Mouse (Mus musculus): ENCODE results near the gene Nup93.

Nup93 gene

GRCm38 (mm10) chr8:94314069-94314468 is 99.7 kb downstream of the Nup93 start:
- no peak for DNase-seq (ENCODE audit: low read depth in 2 of 2, low spot score in 2 of 2)

GRCm38 (mm10) chr8:94317249-94317648 is 102.9 kb downstream of the Nup93 start:
- DNase-seq (ENCODE audit: low read depth in 2 of 2, low spot score in 2 of 2), result no peak

GRCm38 (mm10) chr8:94317691-94318090 is 103.3 kb downstream of the Nup93 start:
- no peak for DNase-seq (ENCODE audit: low read depth in 2 of 2, low spot score in 2 of 2)

- DNase-seq (ENCODE audit: low read depth in 2 of 2, low spot score in 2 of 2), result no peak
Measured at GRCm38 (mm10) chr8:94320036-94320435, 105.7 kb downstream of the Nup93 start.

GRCm38 (mm10) chr8:94322083-94322482 is 107.7 kb downstream of the Nup93 start:
- no peak for DNase-seq (ENCODE audit: low read depth in 2 of 2, low spot score in 2 of 2)

- no peak for DNase-seq (ENCODE audit: low read depth in 2 of 2, low spot score in 2 of 2)
Measured at GRCm38 (mm10) chr8:94323041-94323440, 108.7 kb downstream of the Nup93 start.

- no peak for DNase-seq (ENCODE audit: low read depth in 2 of 2, low spot score in 2 of 2)
Measured at GRCm38 (mm10) chr8:94324071-94324470, 109.7 kb downstream of the Nup93 start.

- no peak for DNase-seq (ENCODE audit: low read depth in 2 of 2, low spot score in 2 of 2)
Measured at GRCm38 (mm10) chr8:94326016-94326415, 111.7 kb downstream of the Nup93 start.

GRCm38 (mm10) chr8:94328932-94329728 is 114.8 kb downstream of the Nup93 start, which contains the start of gene Slc12a3:
TSS of gene Slc12a3 (plus strand) at chr8:94329201.
- no peak for DNase-seq (ENCODE audit: low read depth in 2 of 2, low spot score in 2 of 2)

- DNase-seq (ENCODE audit: low read depth in 2 of 2, low spot score in 2 of 2), result peak; percentile 57 to 60
Measured at GRCm38 (mm10) chr8:94330733-94331132, 116.4 kb downstream of the Nup93 start.

- DNase-seq (ENCODE audit: low read depth in 2 of 2, low spot score in 2 of 2), result no peak
Measured at GRCm38 (mm10) chr8:94333345-94333744, 119.0 kb downstream of the Nup93 start.

GRCm38 (mm10) chr8:94337559-94337958 is 123.2 kb downstream of the Nup93 start:
- no peak for DNase-seq (ENCODE audit: low read depth in 2 of 2, low spot score in 2 of 2)

- DNase-seq (ENCODE audit: low read depth in 2 of 2, low spot score in 2 of 2), result no peak
Measured at GRCm38 (mm10) chr8:94340796-94341195, 126.4 kb downstream of the Nup93 start.

GRCm38 (mm10) chr8:94342691-94343090 is 128.3 kb downstream of the Nup93 start:
- DNase-seq (ENCODE audit: low read depth in 2 of 2, low spot score in 2 of 2), result no peak

GRCm38 (mm10) chr8:94343290-94343689 is 128.9 kb downstream of the Nup93 start:
- peak; percentile 85 to 88 for DNase-seq (ENCODE audit: low read depth in 2 of 2, low spot score in 2 of 2)

GRCm38 (mm10) chr8:94343778-94344320 is 129.5 kb downstream of the Nup93 start:
- no peak for DNase-seq (ENCODE audit: low read depth in 2 of 2, low spot score in 2 of 2)

- no peak for DNase-seq (ENCODE audit: low read depth in 2 of 2, low spot score in 2 of 2)
Measured at GRCm38 (mm10) chr8:94345657-94346056, 131.3 kb downstream of the Nup93 start.

- no peak for DNase-seq (ENCODE audit: low read depth in 2 of 2, low spot score in 2 of 2)
Measured at GRCm38 (mm10) chr8:94346264-94346663, 131.9 kb downstream of the Nup93 start.

GRCm38 (mm10) chr8:94348425-94348824 is 134.1 kb downstream of the Nup93 start:
- DNase-seq (ENCODE audit: low read depth in 2 of 2, low spot score in 2 of 2), result no peak

- DNase-seq (ENCODE audit: low read depth in 2 of 2, low spot score in 2 of 2), result no peak
Measured at GRCm38 (mm10) chr8:94354069-94354531, 139.7 kb downstream of the Nup93 start.

GRCm38 (mm10) chr8:94354571-94354970 is 140.2 kb downstream of the Nup93 start:
- DNase-seq (ENCODE audit: low read depth in 2 of 2, low spot score in 2 of 2), result peak; percentile 26 to 43

GRCm38 (mm10) chr8:94357220-94357619 is 142.9 kb downstream of the Nup93 start:
- no peak for DNase-seq (ENCODE audit: low read depth in 2 of 2, low spot score in 2 of 2)

- DNase-seq (ENCODE audit: low read depth in 2 of 2, low spot score in 2 of 2), result no peak
Measured at GRCm38 (mm10) chr8:94358541-94358940, 144.2 kb downstream of the Nup93 start.

Data from CD8-positive naive resting alpha-beta T cell, adult 2 months (primary cell).